29 mouse cellular contexts compared by ENCODE assay signal in genomic region chr6:33286376-33286775, GRCm38 (mm10).
"Had no signal": no experiment of that assay in that cellular context is flagged by ENCODE, and none has a peak within 500 bp of the region (broad histone marks: within the 10 kb centered on the region; RNA-seq: fewer than 3 reads in every experiment).

No protein-coding gene starts in this region.

- ATAC-seq: forebrain, embryonic 13.5 days; forebrain, embryonic 14.5 days; forebrain, embryonic 15.5 days; forebrain, embryonic 16.5 days; forebrain, postnatal 0 days had no signal

- DNase-seq: cerebellum, adult 2 months; cerebellum, adult 8-10 months; cerebellum, adult 9-10 months; cerebellum, adult 9-11 months; cerebellum, postnatal 10 days; cerebellum, postnatal 14 days; cerebellum, postnatal 25 days; cerebellum, postnatal 36 days; embryo, embryonic 11 days; forebrain, postnatal 0 days; gastrocnemius, adult 2 months; gastrocnemius, postnatal 10 days; gastrocnemius, postnatal 14 days; gastrocnemius, postnatal 25 days; gastrocnemius, postnatal 36 days; heart, adult 11 months; heart, adult 18-20 months; heart, adult 2 months had no signal

- H3K9me3 ChIP-seq: embryonic facial prominence, embryonic 10.5 days; embryonic facial prominence, embryonic 12.5 days; embryonic facial prominence, embryonic 13.5 days; embryonic facial prominence, embryonic 15.5 days; forebrain, embryonic 10.5 days; forebrain, embryonic 12.5 days; forebrain, embryonic 13.5 days; forebrain, embryonic 15.5 days had no signal

- H3K9ac ChIP-seq: embryonic facial prominence, embryonic 12.5 days; embryonic facial prominence, embryonic 13.5 days; embryonic facial prominence, embryonic 15.5 days; forebrain, embryonic 12.5 days; forebrain, embryonic 13.5 days; forebrain, embryonic 15.5 days; forebrain, postnatal 0 days had no signal

- H3K4me1 ChIP-seq: embryonic facial prominence, embryonic 15.5 days had no signal

- H3K4me2 ChIP-seq: embryonic facial prominence, embryonic 12.5 days; embryonic facial prominence, embryonic 13.5 days; embryonic facial prominence, embryonic 15.5 days; forebrain, embryonic 12.5 days; forebrain, embryonic 13.5 days; forebrain, embryonic 15.5 days had no signal

- H3K27me3 ChIP-seq: embryonic facial prominence, embryonic 12.5 days; embryonic facial prominence, embryonic 13.5 days; embryonic facial prominence, embryonic 15.5 days; forebrain, embryonic 12.5 days; forebrain, embryonic 13.5 days; forebrain, embryonic 15.5 days had no signal

- H3K36me3 ChIP-seq: embryonic facial prominence, embryonic 10.5 days; embryonic facial prominence, embryonic 12.5 days; embryonic facial prominence, embryonic 13.5 days; embryonic facial prominence, embryonic 15.5 days; forebrain, embryonic 10.5 days; forebrain, embryonic 12.5 days; forebrain, embryonic 15.5 days had no signal

- H3K4me3 ChIP-seq: embryonic facial prominence, embryonic 10.5 days; embryonic facial prominence, embryonic 12.5 days; embryonic facial prominence, embryonic 13.5 days; embryonic facial prominence, embryonic 15.5 days; erythroblast, embryonic 14.5 days; forebrain, embryonic 10.5 days; forebrain, embryonic 12.5 days; forebrain, embryonic 13.5 days; forebrain, embryonic 15.5 days; gastrocnemius, adult 2 months; heart, adult 2 months had no signal

- H3K27ac ChIP-seq: embryonic facial prominence, embryonic 10.5 days; embryonic facial prominence, embryonic 12.5 days; embryonic facial prominence, embryonic 13.5 days; embryonic facial prominence, embryonic 15.5 days; forebrain, embryonic 10.5 days; forebrain, embryonic 12.5 days; forebrain, embryonic 13.5 days; forebrain, embryonic 15.5 days; gastrocnemius, adult 2 months; heart, adult 2 months had no signal
